Mouse (Mus musculus): ENCODE measurements around the gene Gm10436.
"Not testable (repeated sequence)": the region's sequence is repeated elsewhere in the genome, so short reads cannot be mapped to it uniquely, and the experiment has no call there.

Gm10436 gene

DNA sequence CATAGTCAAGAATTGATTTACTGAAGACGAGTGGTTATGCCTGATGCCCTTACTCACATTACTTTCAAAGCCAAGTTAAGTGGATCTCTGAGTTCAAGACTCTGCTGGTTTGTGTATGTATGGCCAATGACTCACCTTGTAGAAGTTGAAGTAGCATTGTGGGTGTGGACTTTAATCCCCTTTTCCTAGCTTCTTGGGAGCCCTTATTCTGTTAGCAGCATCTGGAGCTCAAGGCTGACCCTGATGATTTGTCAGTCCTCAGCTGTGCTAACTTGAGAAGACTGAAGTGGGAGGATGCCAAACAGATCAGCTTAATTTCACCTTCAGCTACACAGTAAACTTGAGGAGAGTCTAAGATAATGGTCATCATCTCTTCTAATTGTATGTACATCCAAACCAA lies at the start of gene Gm10436:
Gene Gm10436 (minus strand): TSS at position 101 of the 400 bp plus-strand sequence.
- not testable (repeated sequence) for DNase-seq

- no peak for DNase-seq
Measured at GRCm38 (mm10) chr12:88219445-88219844, 37.5 kb upstream of the Gm10436 start.

- not testable (repeated sequence) for DNase-seq
Measured at GRCm38 (mm10) chr12:88218059-88218458, 36.2 kb upstream of the Gm10436 start.

DNA sequence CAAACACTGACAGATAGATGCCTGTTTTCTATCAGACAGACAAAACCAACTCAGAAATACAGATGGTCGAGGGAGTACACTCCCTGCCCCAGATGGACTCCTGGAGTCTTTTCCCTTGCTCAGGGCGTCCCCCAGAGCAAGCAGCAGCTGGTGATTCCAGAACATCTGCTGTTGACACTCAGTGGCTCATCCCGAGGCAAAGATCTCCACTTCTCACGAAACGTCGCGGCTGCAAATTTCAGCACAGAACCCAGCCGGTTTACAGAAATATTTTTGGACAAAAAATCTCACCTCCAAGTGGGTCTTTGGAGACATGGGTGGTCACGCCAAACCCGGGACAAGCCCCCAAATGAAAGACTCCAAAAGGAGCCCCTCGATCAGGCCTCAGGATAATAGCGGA lies 32.7 kb upstream of the Gm10436 start:
- DNase-seq, result no peak

DNA sequence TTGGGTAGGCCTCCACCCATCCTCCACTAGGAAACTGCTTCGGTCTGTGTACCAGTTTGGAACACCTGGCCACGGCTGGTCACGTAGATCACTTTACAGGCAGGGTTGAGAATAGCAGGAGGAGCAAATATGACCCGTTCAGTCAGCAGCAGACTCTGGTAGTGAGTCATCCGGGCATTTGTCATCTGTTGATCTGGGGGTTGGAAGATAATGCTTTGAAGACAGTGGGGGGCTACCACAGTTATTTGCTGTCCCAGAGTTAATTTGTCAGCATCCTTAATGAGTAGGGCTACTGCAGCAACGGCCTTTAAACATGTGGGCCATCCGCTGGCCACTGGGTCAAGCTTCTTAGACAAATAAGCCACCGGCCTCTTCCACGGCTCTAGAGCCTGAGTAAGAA lies 29.6 kb upstream of the Gm10436 start:
- DNase-seq, result not testable (repeated sequence)

GRCm38 (mm10) chr12:88202856-88203255 lies 20.9 kb upstream of the Gm10436 start:
- DNase-seq, result no peak
